Mouse (Mus musculus) inflammation-experienced regulatory T-cells, adult 16 weeks (primary cell): Measurements from ENCODE around the gene Gm10181. TPM values are rescaled to one million over a fixed set of nuclear protein-coding genes. Genes with fewer than 3 reads are reported as not detected.

Experiments
- polyA plus RNA-seq: library from polyadenylated mRNA; unstranded; fragments of 100-300 nt; shearing (Covaris generic); gene quantifications from one replicate; pipeline ENCODE4 v1.2.1, GENCODE M21; 2017

The Gm10181 gene
- not detected for polyA plus RNA-seq

DNA sequence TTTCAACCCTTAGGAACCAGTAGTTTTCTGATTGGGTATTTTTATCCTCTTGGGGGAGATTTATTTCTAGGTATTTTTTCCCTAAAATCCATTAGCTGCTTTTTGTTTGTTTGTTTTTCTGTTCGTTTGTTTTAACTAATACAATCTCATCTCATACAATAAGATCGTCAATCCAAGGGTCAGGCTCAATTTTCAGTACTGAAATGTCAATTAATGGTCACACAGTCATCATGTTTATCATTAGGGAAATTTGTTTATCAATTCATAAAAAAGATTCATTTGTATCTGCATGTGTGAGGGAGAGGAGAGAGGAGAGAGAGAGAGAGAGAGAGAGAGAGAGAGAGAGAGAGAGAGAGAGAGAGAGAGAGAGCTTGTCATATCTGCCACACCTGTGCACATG, at the start of gene Gm10181:
Gm10181 (plus strand) TSS at position 301 of the 400 bp plus-strand sequence.

Other genes starting within 250 kb of the Gm10181 start
- 10.4 TPM for gene Herpud2, start 62.4 kb downstream of the Gm10181 start, polyA plus RNA-seq
- 407 TPM for gene Sept7, start 163.0 kb downstream of the Gm10181 start, polyA plus RNA-seq